Mouse (Mus musculus) layer of hippocampus, adult 2 months (tissue): ENCODE data around the gene Adarb1. TPM values are rescaled to one million over a fixed set of nuclear protein-coding genes. Genes with fewer than 3 reads are reported as not detected.
A peak's percentile ranks its signal among the peaks of the same experiment; 100 is the strongest.

Experiments
- DNase-seq, 2 experiments: peaks; one replicate each; pipeline ENCODE4 v3.0.0; 2022; ENCODE audit warnings: low spot score in 2 of 2
- H3K27ac ChIP-seq: fragments of 200-600 bp; 2 replicates; pipeline ENCODE4 v1.8.1; 2022
- H3K4me3 ChIP-seq: fragments of 200-600 bp; 2 replicates; pipeline ENCODE4 v1.8.1; 2022; ENCODE audit warnings: mild to moderate bottlenecking
- CTCF ChIP-seq: fragments of 200-600 bp; conservative IDR thresholded peaks from 2 replicates; pipeline ENCODE4 v1.8.1; 2022; ENCODE audit warnings: antibody characterized with exemption, mild to moderate bottlenecking, moderate library complexity
- total RNA-seq, 2 experiments: library from RNA; stranded (reverse); gene quantifications; 2 replicates each; pipeline ENCODE4 v1.2.3; 2021

The Adarb1 gene
- total RNA-seq, 2 experiments from 2014 or later: 110 to 120 TPM

DNA sequence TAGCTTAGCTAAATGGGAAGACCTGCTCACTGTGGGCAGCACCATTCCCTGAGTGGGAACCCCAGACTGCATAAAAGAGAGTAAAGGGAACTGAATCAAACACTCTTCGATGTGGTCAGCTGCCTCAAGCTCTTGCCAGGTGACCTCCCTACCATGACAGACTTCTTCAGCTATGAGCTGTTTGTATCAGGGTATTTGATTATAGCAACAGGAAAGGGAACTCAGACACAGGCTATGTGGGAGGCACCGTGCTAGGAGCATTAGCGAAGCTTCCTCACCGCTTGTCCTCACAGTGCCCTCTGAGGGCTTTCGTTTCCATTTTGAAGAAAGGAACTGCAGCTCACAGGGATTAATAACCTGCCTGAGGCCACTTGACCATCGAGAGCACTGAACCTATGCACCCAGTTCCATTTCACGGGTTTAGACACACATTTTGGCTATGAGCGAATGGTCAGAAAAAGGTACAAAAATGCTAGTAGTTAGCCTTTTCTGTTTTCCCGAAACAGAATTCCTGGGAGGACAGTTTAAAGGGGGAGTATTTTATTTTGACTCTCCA lies 103.3 kb downstream of the Adarb1 start:
- DNase-seq: no peak
- Histone ChIP-seq H3K4me3 (no peak overlapping the region), H3K27ac (peak overlapping the region; percentile 83)
- no peak for TF ChIP-seq CTCF

DNA sequence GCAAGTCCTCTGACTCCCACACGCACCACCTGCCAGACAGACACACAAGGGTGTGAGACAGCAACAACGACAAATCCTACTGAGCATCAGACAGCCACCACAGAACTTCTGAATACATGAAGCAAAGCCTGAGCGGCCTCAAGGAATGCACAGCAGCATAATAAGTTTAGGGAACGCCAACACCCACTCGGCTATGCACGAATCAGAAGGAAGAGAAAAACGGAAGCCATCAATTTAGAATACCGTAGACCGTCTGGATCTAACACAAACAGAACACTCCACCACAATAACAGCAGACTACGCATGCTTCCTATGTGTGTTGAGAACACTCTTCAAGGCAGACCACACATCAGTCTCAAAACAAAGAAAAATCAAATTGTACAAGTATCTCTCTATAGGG lies 109.1 kb downstream of the Adarb1 start:
- TF ChIP-seq CTCF: no peak

DNA sequence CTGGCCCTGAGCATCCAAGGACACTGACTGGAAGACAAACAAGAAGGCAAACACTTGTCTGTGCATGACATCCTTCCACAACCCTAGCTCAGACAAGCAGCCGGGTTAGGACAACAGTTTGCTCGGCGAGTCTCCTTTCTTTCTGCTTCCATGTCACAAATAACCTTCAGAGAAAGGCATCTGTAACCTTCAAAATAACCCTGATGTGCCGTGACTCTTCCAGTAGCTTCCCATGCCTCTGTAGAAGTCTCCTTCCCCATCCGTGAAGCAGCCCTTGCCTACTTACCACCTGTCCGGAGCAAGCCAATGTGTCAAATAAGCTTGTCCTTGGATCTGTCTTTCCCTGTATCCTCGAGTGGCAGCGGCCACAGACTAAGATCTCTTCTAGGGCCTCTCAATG lies 112.3 kb downstream of the Adarb1 start:
- DNase-seq: no peak
- H3K27ac ChIP-seq: no peak overlapping the region

More for the DNA sequence above, 109.1 kb downstream of the Adarb1 start:
- Histone ChIP-seq H3K4me3 (no peak overlapping the region), H3K27ac (no peak overlapping the region)
- DNase-seq: no peak

DNA sequence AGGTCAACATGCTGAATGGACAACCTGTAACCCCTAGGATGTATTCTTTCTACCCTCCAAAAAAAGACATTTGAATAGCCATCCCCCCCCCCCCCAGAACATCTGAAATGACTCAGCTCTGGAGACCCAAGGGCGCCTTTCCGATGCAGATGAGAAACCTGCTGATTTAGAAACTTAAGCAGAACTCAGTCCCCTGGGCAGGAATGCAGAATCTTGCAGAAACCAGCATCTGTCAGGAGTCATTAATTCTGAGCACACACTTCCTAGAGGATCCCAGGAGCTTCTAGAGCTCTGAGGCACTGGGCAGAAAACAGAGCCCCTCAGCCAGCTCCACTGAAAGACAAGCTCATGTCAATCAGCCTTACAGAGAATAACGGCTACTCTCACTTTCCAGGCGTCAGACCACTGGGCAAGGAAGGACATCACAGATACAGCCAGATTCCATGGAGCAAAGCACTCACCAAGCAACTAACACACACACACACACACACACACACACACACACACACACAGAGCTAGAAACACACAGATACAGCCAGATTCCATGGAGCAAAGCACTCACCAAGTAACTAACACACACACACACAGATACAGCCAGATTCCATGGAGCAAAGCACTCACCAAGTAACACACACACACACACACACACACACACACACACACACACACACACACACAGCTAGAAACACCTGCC lies 113.1 kb downstream of the Adarb1 start:
- no peak for DNase-seq
- Histone ChIP-seq H3K27ac (no peak overlapping the region), H3K4me3 (no peak overlapping the region)
- no peak for TF ChIP-seq CTCF

More for the DNA sequence above, 112.3 kb downstream of the Adarb1 start:
- H3K4me3 ChIP-seq: no peak overlapping the region
- TF ChIP-seq CTCF: no peak

DNA sequence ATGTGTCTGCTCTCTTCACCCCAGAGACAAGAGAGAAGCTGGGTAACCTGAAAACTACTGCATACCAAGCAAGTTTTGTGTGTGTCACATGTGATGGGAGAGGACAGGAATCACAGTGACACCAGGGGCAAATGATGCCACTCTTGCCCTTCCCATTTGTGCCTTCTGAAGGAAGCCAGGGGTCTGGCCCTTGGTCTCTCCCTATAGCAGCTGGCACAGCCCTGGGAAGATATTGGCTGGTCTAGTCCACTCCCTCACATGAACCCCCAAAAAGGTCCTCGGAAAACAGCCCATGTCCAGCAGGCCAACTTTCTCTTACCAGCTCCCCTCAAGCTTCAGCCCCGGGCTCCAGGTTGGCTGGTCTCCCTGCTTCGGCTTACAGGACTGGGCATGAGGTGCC lies 113.7 kb downstream of the Adarb1 start:
- no peak for TF ChIP-seq CTCF
- no peak for DNase-seq
- Histone ChIP-seq H3K4me3 (no peak overlapping the region), H3K27ac (no peak overlapping the region)

DNA sequence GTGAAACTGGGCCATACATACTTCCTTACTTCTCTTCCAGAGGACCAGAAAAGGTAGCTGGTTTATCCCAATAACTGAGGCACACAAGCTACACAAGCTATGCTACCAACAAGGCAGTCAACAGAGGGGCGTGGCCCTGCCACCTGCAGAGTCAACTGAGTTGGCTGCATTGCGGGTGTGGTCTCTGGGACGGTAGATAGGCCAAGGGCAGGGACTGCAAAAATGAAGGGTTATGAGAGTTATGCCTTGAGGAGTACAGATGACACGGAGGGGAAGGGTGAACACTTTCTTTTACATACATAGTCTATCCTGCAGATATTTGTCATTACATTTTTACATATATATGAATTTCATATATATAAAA lies 117.2 kb downstream of the Adarb1 start:
- TF ChIP-seq CTCF: no peak
- DNase-seq: no peak
- Histone ChIP-seq H3K4me3 (no peak overlapping the region), H3K27ac (no peak overlapping the region)

DNA sequence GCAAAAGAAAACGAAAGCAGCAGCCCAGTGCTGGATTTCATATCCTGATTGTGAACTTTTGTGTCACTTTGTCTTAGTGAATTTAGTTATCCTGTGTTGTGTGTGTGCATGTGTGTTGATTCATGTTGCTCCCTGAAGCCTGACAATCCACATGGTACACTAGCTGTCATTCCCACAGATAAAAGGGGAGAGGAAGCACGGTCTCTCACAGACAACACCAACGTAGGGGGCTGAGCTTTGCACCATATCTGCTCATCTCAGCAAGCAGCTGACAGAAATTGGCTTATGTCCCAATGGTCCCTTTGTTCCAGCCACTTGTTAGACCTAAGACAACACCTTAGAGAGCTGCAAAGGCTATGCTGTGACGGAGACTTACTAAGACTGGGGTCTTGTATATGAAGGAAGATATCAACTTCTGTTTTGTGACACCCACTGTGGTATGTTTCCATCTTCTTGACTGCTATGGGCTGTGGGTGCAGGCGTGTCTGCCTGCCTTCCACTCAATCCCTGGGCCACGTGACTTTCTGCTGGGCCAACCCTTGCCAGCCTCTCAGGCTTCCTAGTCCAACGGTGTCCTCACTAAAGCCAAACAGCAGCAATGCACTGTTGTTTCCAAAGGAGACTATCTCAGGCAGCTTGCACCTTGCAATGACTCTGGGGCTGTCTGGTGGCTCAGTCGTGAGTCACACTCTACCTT lies 117.7 kb downstream of the Adarb1 start:
- Histone ChIP-seq H3K27ac (no peak overlapping the region), H3K4me3 (no peak overlapping the region)
- no peak for TF ChIP-seq CTCF
- DNase-seq: no peak

DNA sequence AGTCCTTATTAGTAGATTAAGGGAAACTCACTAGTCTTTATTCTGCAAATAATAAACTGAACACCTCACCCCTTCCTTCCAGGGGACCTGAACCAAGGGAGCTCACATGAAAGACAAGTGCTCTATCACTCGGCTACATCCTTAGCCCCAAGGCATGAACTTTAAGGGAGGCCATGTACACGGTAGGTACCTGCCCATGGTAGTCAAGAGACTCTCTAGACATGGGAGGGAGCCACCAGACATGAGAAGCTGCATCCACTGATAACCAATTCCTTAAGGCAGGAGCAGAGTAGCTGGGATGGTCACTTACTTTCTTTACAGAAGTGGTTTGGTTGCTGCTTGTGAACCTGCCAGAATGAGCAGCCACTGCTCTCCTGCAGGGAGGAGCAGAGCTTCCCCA lies 118.9 kb downstream of the Adarb1 start:
- no peak for DNase-seq
- H3K27ac ChIP-seq: no peak overlapping the region
- no peak overlapping the region for H3K4me3 ChIP-seq
- TF ChIP-seq CTCF: no peak

DNA sequence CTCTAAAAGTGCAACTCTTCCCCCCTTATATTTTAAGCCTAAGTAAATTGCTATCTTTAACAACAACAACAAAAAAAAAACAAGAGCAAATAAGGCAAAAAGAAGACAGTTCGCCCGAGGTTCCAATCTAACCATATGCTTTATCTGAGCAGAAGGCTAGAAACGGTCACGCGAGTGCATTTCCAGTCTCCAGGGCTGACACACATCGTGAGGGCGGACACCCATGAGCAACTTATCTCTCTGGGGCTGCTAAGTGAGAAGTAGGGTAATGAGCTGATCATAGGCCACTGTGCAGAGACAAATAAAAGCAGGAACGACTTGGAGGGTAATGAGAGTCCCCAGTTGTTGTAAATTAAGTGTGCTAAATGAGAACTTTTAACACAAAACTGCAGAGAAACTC lies 119.4 kb downstream of the Adarb1 start:
- TF ChIP-seq CTCF: no peak
- DNase-seq: no peak
- Histone ChIP-seq H3K4me3 (no peak overlapping the region), H3K27ac (no peak overlapping the region)

DNA sequence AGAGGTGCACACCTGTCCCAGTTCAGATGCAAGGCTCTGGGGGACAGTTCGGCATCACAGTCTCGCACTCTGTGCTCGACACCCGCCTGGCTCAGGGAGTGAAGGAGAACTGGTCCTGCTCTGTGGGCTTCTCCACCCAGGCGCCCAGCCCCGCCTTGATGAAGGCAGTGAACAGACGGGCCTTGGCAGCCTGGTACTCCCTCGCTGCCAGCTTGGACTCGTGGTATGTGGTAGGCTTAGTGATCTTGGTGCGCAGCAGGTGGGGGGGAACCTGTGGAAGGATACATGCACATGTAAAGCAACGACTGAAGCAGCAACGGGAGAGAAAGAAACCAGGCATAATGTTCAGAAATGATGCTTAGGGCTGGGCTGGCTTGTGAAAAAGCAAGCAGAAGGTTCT lies 123.4 kb downstream of the Adarb1 start:
- 0 out of 2 replicates have a peak overlapping the region, but pooled peaks have one; percentile 3 for H3K27ac ChIP-seq
- no peak for TF ChIP-seq CTCF
- peak; percentile 42 to 49 for DNase-seq

DNA sequence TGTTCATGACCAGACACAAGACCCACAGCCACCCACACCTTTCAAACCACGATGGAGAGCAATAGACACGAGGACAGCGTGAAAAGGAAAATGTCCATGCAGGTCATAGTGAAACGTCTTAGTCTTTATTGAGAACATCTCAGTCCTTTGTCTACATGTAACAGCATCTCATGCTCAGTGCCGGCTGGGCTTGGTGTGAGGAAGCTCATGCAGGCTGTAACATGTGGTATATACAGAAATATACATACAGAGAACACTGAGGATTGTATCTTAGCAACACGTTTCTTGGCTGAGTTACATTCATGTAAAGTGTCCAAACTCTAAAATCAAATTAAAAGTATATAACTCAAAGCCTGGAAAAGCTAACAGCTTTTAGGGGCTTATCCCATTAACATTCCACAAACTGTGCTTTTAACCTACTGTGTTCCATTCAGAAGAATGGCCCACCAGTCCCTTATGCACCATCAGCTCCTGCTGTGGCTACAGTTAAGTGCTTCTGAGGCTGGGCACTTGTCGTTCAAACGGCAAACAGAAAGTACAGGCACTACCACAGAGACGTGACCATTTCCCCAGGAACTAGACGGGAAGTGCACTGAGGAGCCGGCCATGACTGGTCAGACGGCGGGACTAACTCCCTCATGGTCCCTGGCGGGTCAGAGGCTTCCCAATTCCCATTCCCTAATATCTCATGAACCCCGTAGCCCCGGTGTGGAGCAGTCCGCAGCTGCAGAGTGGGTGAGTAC lies 127.3 kb downstream of the Adarb1 start:
- no peak overlapping the region for H3K27ac ChIP-seq
- no peak for TF ChIP-seq CTCF
- H3K4me3 ChIP-seq: no peak overlapping the region
- no peak for DNase-seq

More for the DNA sequence above, 123.4 kb downstream of the Adarb1 start:
- no peak overlapping the region for H3K4me3 ChIP-seq

DNA sequence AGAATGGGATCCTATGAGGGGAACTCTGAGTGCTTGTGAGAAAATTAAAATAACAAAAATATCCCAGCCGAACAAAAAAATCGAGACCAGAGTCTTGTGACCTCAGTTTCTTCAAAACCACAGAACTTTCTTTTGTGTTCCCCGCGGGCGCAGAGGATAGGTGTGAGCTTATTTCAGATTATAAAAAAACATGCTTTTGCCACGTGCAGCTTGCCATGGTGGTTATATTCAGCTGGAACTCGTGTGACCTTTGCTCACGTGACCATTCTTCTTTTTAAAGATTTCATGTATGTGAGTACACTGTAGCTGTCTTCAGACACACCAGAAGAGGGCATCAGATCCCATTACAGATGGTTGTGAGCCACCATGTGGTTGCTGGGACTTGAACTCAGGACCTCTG lies 128.5 kb downstream of the Adarb1 start:
- TF ChIP-seq CTCF: 0 out of 2 replicates have a peak, but pooled peaks have one; percentile 11
- Histone ChIP-seq H3K4me3 (no peak overlapping the region), H3K27ac (no peak overlapping the region)
- DNase-seq: no peak

DNA sequence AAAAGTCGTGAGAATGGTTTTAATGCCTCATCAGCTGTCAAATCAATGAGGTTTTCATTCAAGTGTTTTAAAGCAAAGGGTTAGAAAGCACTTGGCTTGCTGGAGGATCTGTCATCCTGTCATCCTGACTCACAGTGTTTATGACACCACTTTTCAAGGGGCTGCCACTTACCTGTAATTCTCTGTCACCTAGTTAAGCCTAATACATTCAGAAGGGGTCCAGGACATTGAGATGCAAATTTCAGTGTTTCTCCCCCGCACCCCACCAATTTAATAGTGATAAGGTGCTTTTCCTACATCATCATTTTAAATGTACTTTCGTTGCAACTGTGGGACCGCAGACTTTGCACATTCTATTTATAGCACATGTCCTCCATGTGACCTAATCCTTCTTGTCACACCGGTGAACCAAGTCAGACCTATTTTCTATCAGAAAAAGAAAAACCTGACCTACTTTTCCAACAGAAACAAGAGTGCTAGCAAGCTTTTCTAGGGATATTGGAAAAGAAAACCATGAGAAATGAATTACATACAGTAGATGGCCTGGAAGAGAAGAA lies 129.4 kb downstream of the Adarb1 start:
- H3K4me3 ChIP-seq: no peak overlapping the region
- no peak for DNase-seq
- no peak for TF ChIP-seq CTCF
- H3K27ac ChIP-seq: no peak overlapping the region
